Mouse (Mus musculus) brain, embryonic 14.5 days (tissue): ENCODE measurements around the gene Gm20431.

Experiments
- CTCF ChIP-seq: fragments of 200-500 bp; IDR thresholded peaks from 2 replicates; pipeline ENCODE4 v1.5.1; 2012; ENCODE audit warnings: inconsistent platforms, mild to moderate bottlenecking, moderate library complexity, borderline replicate concordance; ENCODE audit not compliant: insufficient read depth, insufficient read length; ENCODE audit errors: extremely low read depth
- POLR2A ChIP-seq: fragments of 200-500 bp; IDR thresholded peaks from 2 replicates; pipeline ENCODE4 v1.6.1; 2012; ENCODE audit warnings: mild to moderate bottlenecking, inconsistent platforms, borderline replicate concordance; ENCODE audit not compliant: poor library complexity, insufficient read depth, insufficient read length, severe bottlenecking; ENCODE audit errors: extremely low read depth

DNA sequence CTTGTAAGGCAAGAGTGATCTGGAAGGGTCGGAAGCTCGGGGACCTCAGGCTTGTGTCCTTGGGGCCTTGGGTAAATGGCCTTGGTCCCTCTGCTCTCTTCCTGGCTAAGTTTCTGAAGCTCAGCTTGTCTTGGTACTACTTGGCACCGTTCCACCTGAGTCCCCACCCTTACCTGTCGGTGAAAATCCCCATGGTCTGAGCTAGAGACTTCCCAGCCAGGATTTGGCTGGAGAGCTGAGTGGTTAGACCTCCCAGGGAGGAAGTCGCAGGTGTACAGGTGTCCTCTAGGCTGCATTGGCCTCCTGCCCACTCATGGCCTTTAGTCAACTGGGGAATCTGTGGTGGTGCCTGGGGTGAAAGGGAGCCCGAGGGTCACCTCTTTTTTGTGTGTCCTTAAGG, 90.5 kb downstream of the Gm20431 start:
- TF ChIP-seq POLR2A (no peak), CTCF (no peak)
